Mouse (Mus musculus) left cerebral cortex, postnatal 25 days (tissue): ENCODE measurements around the gene Nat8. TPM values are rescaled to one million over a fixed set of nuclear protein-coding genes. Genes with fewer than 3 reads are reported as not detected.
"Not testable (repeated sequence)": the region's sequence is repeated elsewhere in the genome, so short reads cannot be mapped to it uniquely, and the experiment has no call there.

Experiments
- DNase-seq, 2 experiments: peaks; one replicate each; pipeline ENCODE4 v3.0.0; 2022; ENCODE audit warnings: low spot score in 2 of 2, mixed read lengths in 1 of 2
- intact Hi-C: fragments of 180-260 bp; cut with DNase I; formaldehyde crosslinking; loops from one replicate; pipeline ENCODE4 v1.15.1; 2025
- total RNA-seq, 2 experiments: library from RNA; stranded (reverse); gene quantifications; 2 replicates each; pipeline ENCODE4 v1.2.3; 2021

Gene Nat8
- total RNA-seq, result 1 to 10 TPM; 2.6 to 3.5 TPM

- DNase-seq, result no peak
- intact Hi-C loops, result loop anchor here (5.0 kb wide), 1 partner anchor 180 kb away; no protein-coding TSS in a partner anchor
These were observed at the start of gene Nat8 for GRCm38 (mm10) chr6:85831796-85832321. TSS of gene Nat8 (minus strand) at chr6:85832082.

DNA sequence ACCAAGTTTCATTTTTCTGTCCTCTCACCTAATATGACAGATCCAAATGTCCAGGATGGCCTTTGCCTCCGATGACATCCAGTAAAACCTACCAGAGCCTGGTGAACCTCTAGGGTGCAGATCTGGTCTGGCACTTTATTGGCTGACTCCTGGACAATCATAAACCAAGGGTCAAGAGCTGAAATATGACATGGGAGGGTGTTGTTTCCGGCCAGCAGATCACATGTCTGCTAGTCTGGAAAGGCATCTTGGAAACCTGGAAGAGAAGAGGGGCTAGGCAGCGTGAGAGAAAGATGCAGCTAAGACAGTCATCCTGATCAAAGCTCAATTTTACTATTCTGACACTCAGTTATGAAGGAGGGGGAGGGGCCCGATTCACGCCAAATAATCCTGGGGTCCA is 37.1 kb upstream of the Nat8 start, which contains the start of gene Nat8f2:
Gene Nat8f2 (minus strand): TSS at position 153 of the 400 bp plus-strand sequence.
- DNase-seq, intact Hi-C loops: not testable (repeated sequence)

GRCm38 (mm10) chr6:85867726-85868690 is 36.1 kb upstream of the Nat8 start:
- intact Hi-C loops, result no loop called here
- DNase-seq, result no peak

GRCm38 (mm10) chr6:85866995-85867394 is 35.1 kb upstream of the Nat8 start:
- DNase-seq, intact Hi-C loops: not testable (repeated sequence)

- intact Hi-C loops, DNase-seq: not testable (repeated sequence)
These were observed 34.3 kb upstream of the Nat8 start for GRCm38 (mm10) chr6:85866166-85866565.

GRCm38 (mm10) chr6:85864900-85865639 is 33.2 kb upstream of the Nat8 start:
- intact Hi-C loops, result not testable (repeated sequence)

DNA sequence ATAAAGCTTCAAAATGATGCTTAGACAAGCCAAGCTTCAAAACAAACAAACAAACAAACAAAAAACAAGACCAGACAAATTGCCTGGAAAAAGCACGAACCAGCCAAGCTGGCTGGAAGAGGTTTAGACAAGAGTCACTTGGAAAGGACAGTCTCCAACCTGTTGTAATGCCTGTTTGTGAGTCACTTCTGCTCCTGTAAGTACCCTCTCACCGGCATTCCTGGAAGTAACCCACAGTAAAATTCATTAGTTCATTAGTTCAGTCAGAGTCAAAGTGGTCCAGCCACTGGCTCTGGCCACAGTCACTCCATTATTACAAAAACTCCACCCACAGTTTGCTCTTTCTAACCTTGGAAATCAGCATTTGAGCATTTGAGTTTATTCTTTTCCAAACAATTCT is 32.0 kb upstream of the Nat8 start:
- no peak for DNase-seq
- intact Hi-C loops, result no loop called here

More at GRCm38 (mm10) chr6:85864900-85865639, 33.2 kb upstream of the Nat8 start:
- not testable (repeated sequence) for DNase-seq

GRCm38 (mm10) chr6:85863136-85863535 is 31.3 kb upstream of the Nat8 start:
- no peak for DNase-seq
- intact Hi-C loops, result no loop called here

DNA sequence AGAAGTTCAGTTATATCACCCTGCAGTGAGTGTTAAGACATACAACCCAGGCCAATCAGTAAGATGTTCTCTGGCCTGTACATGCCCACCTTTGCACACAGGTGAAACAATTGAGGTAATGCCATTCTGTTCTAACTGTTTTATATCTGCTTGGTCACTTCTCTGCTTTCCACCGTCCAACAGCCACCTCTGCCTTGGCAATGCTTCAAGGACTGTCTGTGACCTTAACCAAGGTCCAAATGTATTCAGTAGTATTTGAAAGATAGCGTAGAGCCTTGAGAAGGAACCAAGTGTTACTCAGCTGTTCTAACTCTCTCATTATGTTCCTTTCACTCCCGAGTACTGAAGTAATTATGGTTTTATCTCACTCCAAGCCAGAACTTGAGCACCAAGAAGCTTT is 30.7 kb upstream of the Nat8 start:
- intact Hi-C loops, result no loop called here
- no peak for DNase-seq

DNA sequence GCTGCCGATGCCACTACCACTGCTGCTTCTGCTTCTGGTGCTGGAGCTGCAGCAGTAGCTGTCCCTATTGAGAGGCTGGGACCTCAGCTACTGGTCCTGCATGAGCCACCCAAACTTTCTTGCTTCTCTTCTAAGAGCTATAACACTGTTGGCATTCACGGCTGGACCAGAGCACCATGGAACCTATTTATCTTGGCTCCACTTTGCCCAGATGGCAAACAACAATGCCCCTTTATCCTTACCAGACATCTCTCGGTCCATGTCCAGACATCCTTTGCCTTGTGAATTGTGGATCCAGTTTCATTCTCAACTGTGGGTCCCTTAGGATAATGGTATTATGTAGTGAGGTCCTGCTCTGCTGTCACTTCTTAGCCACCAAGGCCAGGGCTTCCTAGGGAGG is 29.4 kb upstream of the Nat8 start:
- DNase-seq, result no peak
- intact Hi-C loops, result no loop called here

- intact Hi-C loops, result loop anchor here (5.0 kb wide), 1 partner anchor 36 kb away; no protein-coding TSS in a partner anchor
These were observed 24.4 kb upstream of the Nat8 start for GRCm38 (mm10) chr6:85856194-85856678.

GRCm38 (mm10) chr6:85853481-85853880 is 21.6 kb upstream of the Nat8 start:
- no peak for DNase-seq
- intact Hi-C loops, result no loop called here

More at GRCm38 (mm10) chr6:85856194-85856678, 24.4 kb upstream of the Nat8 start:
- peak; percentile 56 to 78 for DNase-seq

- intact Hi-C loops, result no loop called here
- no peak for DNase-seq
These were observed 19.3 kb upstream of the Nat8 start for GRCm38 (mm10) chr6:85851062-85851773.

- no peak for DNase-seq
- intact Hi-C loops, result no loop called here
These were observed 17.4 kb upstream of the Nat8 start for GRCm38 (mm10) chr6:85849240-85849639.

DNA sequence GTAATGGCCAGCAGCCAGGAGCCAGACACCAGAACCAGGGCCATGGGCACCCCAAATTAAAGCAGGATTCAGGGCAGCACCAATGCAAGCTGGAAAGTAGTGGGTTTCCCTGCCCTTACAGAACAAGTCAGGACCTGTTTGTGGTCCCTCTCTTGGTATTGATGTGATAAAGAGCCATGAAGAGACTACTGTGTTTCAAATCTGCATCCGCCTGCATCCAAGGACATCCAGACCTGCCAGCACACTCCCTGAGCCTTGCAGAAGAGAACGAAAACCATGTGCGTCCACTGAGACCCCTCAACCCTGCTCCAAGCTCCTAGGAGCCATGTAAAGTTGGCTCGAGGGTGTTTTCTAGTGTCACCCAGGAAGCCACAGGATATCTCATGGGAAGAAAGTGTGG is 16.3 kb upstream of the Nat8 start:
- intact Hi-C loops, result no loop called here
- DNase-seq, result no peak

GRCm38 (mm10) chr6:85846921-85847320 is 15.0 kb upstream of the Nat8 start:
- no peak for DNase-seq
- intact Hi-C loops, result no loop called here

GRCm38 (mm10) chr6:85843677-85844458 is 12.0 kb upstream of the Nat8 start:
- intact Hi-C loops, DNase-seq: not testable (repeated sequence)

GRCm38 (mm10) chr6:85839982-85840381 is 8.1 kb upstream of the Nat8 start:
- intact Hi-C loops, result loop anchor here (2.0 kb wide), 1 partner anchor 65 kb away; the partner anchor contains the start of gene Nat8f4
- DNase-seq, result peak; percentile 11 to 66
